Mouse (Mus musculus) heart, embryonic 14.5 days (tissue): ENCODE results near the gene Foxi3. TPM values are rescaled to one million over a fixed set of nuclear protein-coding genes. Genes with fewer than 3 reads are reported as not detected.

Experiments used
- ATAC-seq: fragments of 200-750 bp; cut with Nextera tagmentation; 2 replicates; pipeline ENCODE4 v1.8.0; 2017; ENCODE audit warnings: low read depth, moderate TSS enrichment; ENCODE audit not compliant: insufficient number of reproducible peaks, insufficient read depth, low FRiP score
- H3K27ac ChIP-seq, 2 experiments: fragments of 200-500 bp in 1 of 2; fragments of 300-500 bp in 1 of 2; sonication (generic) in 1 of 2; replicated peaks in 1 of 2; 2 replicates each; pipeline ENCODE4 v1.5.1; 2012 to 2014; ENCODE audit warnings: low read depth in 2 of 2, low read length in 2 of 2, control low read depth in 1 of 2, mild to moderate bottlenecking in 1 of 2, mixed read lengths in 1 of 2; ENCODE audit not compliant: control insufficient read depth in 1 of 2, insufficient read depth in 1 of 2
- H3K27me3 ChIP-seq: fragments of 300-500 bp; sonication (generic); 2 replicates; pipeline ENCODE4 v1.6.1; 2014; ENCODE audit warnings: mild to moderate bottlenecking, low read length, control low read depth; ENCODE audit not compliant: control insufficient read depth, insufficient read depth
- H3K36me3 ChIP-seq: fragments of 300-500 bp; sonication (generic); 2 replicates; pipeline ENCODE4 v1.6.1; 2014; ENCODE audit warnings: mild to moderate bottlenecking, control low read depth, low read length, mixed read lengths; ENCODE audit not compliant: control insufficient read depth, insufficient read depth
- H3K4me1 ChIP-seq, 2 experiments: fragments of 200-500 bp in 1 of 2; fragments of 300-500 bp in 1 of 2; sonication (generic) in 1 of 2; 2 replicates each; pipeline ENCODE4 v1.6.1; 2012 to 2014; ENCODE audit warnings: low read length in 2 of 2, control low read depth in 1 of 2, mixed read lengths in 1 of 2; ENCODE audit not compliant: control insufficient read depth in 2 of 2, insufficient read depth in 2 of 2
- H3K4me2 ChIP-seq: fragments of 300-500 bp; sonication (generic); 2 replicates; pipeline ENCODE4 v1.6.1; 2014; ENCODE audit warnings: mild to moderate bottlenecking, low read length
- H3K4me3 ChIP-seq, 2 experiments: fragments of 200-500 bp in 1 of 2; fragments of 300-500 bp in 1 of 2; sonication (generic) in 1 of 2; 2 replicates each; pipeline ENCODE4 v1.5.1; 2012 to 2014; ENCODE audit warnings: low read length in 2 of 2, mild to moderate bottlenecking in 2 of 2, control low read depth in 1 of 2, low read depth in 1 of 2, moderate library complexity in 1 of 2; ENCODE audit not compliant: control insufficient read depth in 1 of 2, insufficient read depth in 1 of 2
- H3K9ac ChIP-seq: fragments of 300-500 bp; sonication (generic); 2 replicates; pipeline ENCODE4 v1.6.1; 2014; ENCODE audit warnings: mild to moderate bottlenecking, low read length
- H3K9me3 ChIP-seq: fragments of 300-500 bp; sonication (generic); 2 replicates; pipeline ENCODE4 v1.6.1; 2016; ENCODE audit warnings: low read length, control low read depth; ENCODE audit not compliant: control insufficient read depth
- WGBS: fragments of 180-500 bp; shearing (Covaris S2); extraction: QIAGEN DNeasy Blood & Tissue Kit; methylation state at CpG from one replicate; pipeline ENCODE4 v1.1.7; 2014; 5-methylcytosine and 5-hydroxymethylcytosine counted together
- polyA plus RNA-seq: library from polyadenylated mRNA; unstranded; fragments of >200 nt; fragmentation: Nextera tagmentation; extraction: Ambion mirVana; gene quantifications from 2 replicates; pipeline ENCODE4 v1.2.1, GENCODE M21; 2014

The Foxi3 gene
- polyA plus RNA-seq, 1 experiment from 2014 or later = not detected

GRCm38 (mm10) chr6:70964116-70964830, 7.9 kb downstream of the Foxi3 start:
- no peak overlapping the region for H3K27ac ChIP-seq
- H3K36me3 ChIP-seq = no peaks in the 10 kb centered on the region
- no peaks in the 10 kb centered on the region for H3K9me3 ChIP-seq
- WGBS = 44% methylated on average over 6 of the region's 6 CpGs
- H3K4me1 ChIP-seq = peaks cover 5 to 16% of the 10 kb centered on the region in 2 experiments
- peaks cover 50% of the 10 kb centered on the region for H3K27me3 ChIP-seq
- no peak for ATAC-seq
- H3K4me2 ChIP-seq = no peak overlapping the region
- H3K9ac ChIP-seq = no peak overlapping the region
- H3K4me3 ChIP-seq = no peak overlapping the region

GRCm38 (mm10) chr6:70965694-70966093, 9.4 kb downstream of the Foxi3 start:
- Histone ChIP-seq H3K9me3 (no peaks in the 10 kb centered on the region), H3K9ac (no peak overlapping the region), H3K4me2 (no peak overlapping the region), H3K27me3 (peaks cover 36% of the 10 kb centered on the region), H3K4me3 (no peak overlapping the region), H3K36me3 (no peaks in the 10 kb centered on the region), H3K27ac (no peak overlapping the region), H3K4me1 (peaks cover 5 to 16% of the 10 kb centered on the region in 2 experiments)
- WGBS = 28% methylated on average over 7 of the region's 7 CpGs
- no peak for ATAC-seq

GRCm38 (mm10) chr6:70967422-70967821, 11.1 kb downstream of the Foxi3 start:
- no peak for ATAC-seq
- Histone ChIP-seq H3K9me3 (no peaks in the 10 kb centered on the region), H3K4me2 (peak overlapping the region; percentile 54), H3K9ac (no peak overlapping the region), H3K27ac (no peak overlapping the region), H3K4me1 (peaks cover 5 to 16% of the 10 kb centered on the region in 2 experiments), H3K27me3 (peaks cover 26% of the 10 kb centered on the region), H3K4me3 (peak overlapping the region; percentile 9 to 18; a peak in 3 of 4 replicates), H3K36me3 (no peaks in the 10 kb centered on the region)
- 6% methylated on average over 8 of the region's 8 CpGs for WGBS

GRCm38 (mm10) chr6:70968291-70968690, 12.0 kb downstream of the Foxi3 start:
- H3K4me2 ChIP-seq = no peak overlapping the region

GRCm38 (mm10) chr6:70973066-70973465, 16.7 kb downstream of the Foxi3 start:
- H3K4me2 ChIP-seq = no peak overlapping the region
- WGBS = 36% methylated on average over 3 of the region's 3 CpGs
- H3K4me1 ChIP-seq = peaks cover 12% of the 10 kb centered on the region in 2 experiments
- H3K27me3 ChIP-seq = no peaks in the 10 kb centered on the region
- no peaks in the 10 kb centered on the region for H3K36me3 ChIP-seq
- no peak overlapping the region for H3K4me3 ChIP-seq
- no peaks in the 10 kb centered on the region for H3K9me3 ChIP-seq
- no peak overlapping the region for H3K9ac ChIP-seq
- no peak overlapping the region for H3K27ac ChIP-seq
- no peak for ATAC-seq

More at GRCm38 (mm10) chr6:70968291-70968690, 12.0 kb downstream of the Foxi3 start:
- no peak for ATAC-seq
- no peak overlapping the region for H3K4me3 ChIP-seq
- H3K4me1 ChIP-seq = peaks cover 8 to 21% of the 10 kb centered on the region in 2 experiments
- H3K27ac ChIP-seq = no peak overlapping the region
- no peaks in the 10 kb centered on the region for H3K9me3 ChIP-seq
- no peaks in the 10 kb centered on the region for H3K36me3 ChIP-seq
- no peak overlapping the region for H3K9ac ChIP-seq
- H3K27me3 ChIP-seq = peaks cover 26% of the 10 kb centered on the region
- WGBS = 55% methylated on average over 4 of the region's 4 CpGs

- Histone ChIP-seq H3K9ac (no peak overlapping the region), H3K27me3 (no peaks in the 10 kb centered on the region), H3K36me3 (no peaks in the 10 kb centered on the region), H3K4me3 (no peak overlapping the region), H3K9me3 (no peaks in the 10 kb centered on the region), H3K4me1 (no peaks in the 10 kb centered on the region), H3K27ac (no peak overlapping the region), H3K4me2 (no peak overlapping the region)
- ATAC-seq = no peak
- 71% methylated on average over 8 of the region's 8 CpGs for WGBS
Observed at GRCm38 (mm10) chr6:70981036-70981435, 24.7 kb downstream of the Foxi3 start.

- no peak overlapping the region for H3K4me3 ChIP-seq
- no peak overlapping the region for H3K27ac ChIP-seq
- no peak overlapping the region for H3K9ac ChIP-seq
- no peaks in the 10 kb centered on the region for H3K36me3 ChIP-seq
- 72% methylated on average over 1 of the region's 1 CpGs for WGBS
- no peaks in the 10 kb centered on the region for H3K4me1 ChIP-seq
- H3K4me2 ChIP-seq = no peak overlapping the region
- H3K9me3 ChIP-seq = no peaks in the 10 kb centered on the region
- H3K27me3 ChIP-seq = no peaks in the 10 kb centered on the region
- ATAC-seq = no peak
Observed at GRCm38 (mm10) chr6:70982416-70982815, 26.1 kb downstream of the Foxi3 start.

GRCm38 (mm10) chr6:70986683-70987082, 30.4 kb downstream of the Foxi3 start:
- H3K4me2 ChIP-seq = no peak overlapping the region
- H3K9me3 ChIP-seq = no peaks in the 10 kb centered on the region
- WGBS = 73% methylated on average over 8 of the region's 8 CpGs
- ATAC-seq = no peak
- no peaks in the 10 kb centered on the region for H3K4me1 ChIP-seq
- H3K9ac ChIP-seq = no peak overlapping the region
- no peaks in the 10 kb centered on the region for H3K27me3 ChIP-seq
- no peak overlapping the region for H3K27ac ChIP-seq
- no peak overlapping the region for H3K4me3 ChIP-seq
- no peaks in the 10 kb centered on the region for H3K36me3 ChIP-seq
